Mouse (Mus musculus) heart, embryonic 15.5 days (tissue): ENCODE measurements around the gene Slc22a23. TPM values are rescaled to one million over a fixed set of nuclear protein-coding genes. Genes with fewer than 3 reads are reported as not detected.

ENCODE experiments used
- ATAC-seq: fragments of 200-750 bp; cut with Nextera tagmentation; replicated peaks from 2 replicates; pipeline ENCODE4 v1.8.0; 2017; ENCODE audit warnings: low read depth, moderate TSS enrichment; ENCODE audit not compliant: insufficient number of reproducible peaks, insufficient read depth, low FRiP score
- H3K27ac ChIP-seq: fragments of 300-500 bp; sonication (generic); 2 replicates; pipeline ENCODE4 v1.5.1; 2015; ENCODE audit warnings: mild to moderate bottlenecking, inconsistent platforms
- H3K27me3 ChIP-seq: fragments of 300-500 bp; sonication (generic); 2 replicates; pipeline ENCODE4 v1.6.1; 2015; ENCODE audit warnings: inconsistent platforms
- H3K36me3 ChIP-seq: fragments of 300-500 bp; sonication (generic); 2 replicates; pipeline ENCODE4 v1.6.1; 2015; ENCODE audit warnings: mild to moderate bottlenecking, inconsistent platforms
- H3K4me1 ChIP-seq: fragments of 300-500 bp; sonication (generic); replicated peaks from 2 replicates; pipeline ENCODE4 v1.6.1; 2015; ENCODE audit warnings: inconsistent platforms
- H3K4me2 ChIP-seq: fragments of 300-500 bp; sonication (generic); 2 replicates; pipeline ENCODE4 v1.6.1; 2015; ENCODE audit warnings: inconsistent platforms, mild to moderate bottlenecking, moderate library complexity
- H3K4me3 ChIP-seq: fragments of 300-500 bp; sonication (generic); 2 replicates; pipeline ENCODE4 v1.5.1; 2015; ENCODE audit warnings: mild to moderate bottlenecking, inconsistent platforms
- H3K9ac ChIP-seq: fragments of 300-500 bp; sonication (generic); 2 replicates; pipeline ENCODE4 v1.6.1; 2015; ENCODE audit warnings: mild to moderate bottlenecking, inconsistent platforms
- H3K9me3 ChIP-seq: fragments of 300-500 bp; sonication (generic); replicated peaks from 2 replicates; pipeline ENCODE4 v1.6.1; 2016; ENCODE audit warnings: inconsistent platforms
- WGBS: fragments of 180-500 bp; shearing (Covaris S2); methylation state at CpG from one replicate; pipeline ENCODE4 v1.1.7; 2015; ENCODE audit warnings: mixed read lengths; 5-methylcytosine and 5-hydroxymethylcytosine counted together
- polyA plus RNA-seq: library from polyadenylated mRNA; unstranded; fragments of >200 nt; fragmentation: Nextera tagmentation; extraction: Ambion mirVana; gene quantifications from 2 replicates; pipeline ENCODE4 v1.2.1, GENCODE M21; 2015

Slc22a23 gene
- polyA plus RNA-seq, 1 experiment from 2014 or later: 2.5 TPM

GRCm38 (mm10) chr13:34245216-34245615 is 99.8 kb downstream of the Slc22a23 start:
- Histone ChIP-seq H3K27ac (no peak overlapping the region), H3K27me3 (no peaks in the 10 kb centered on the region), H3K36me3 (no peaks in the 10 kb centered on the region), H3K4me1 (peaks cover 14% of the 10 kb centered on the region), H3K4me2 (no peak overlapping the region), H3K4me3 (no peak overlapping the region), H3K9me3 (no peaks in the 10 kb centered on the region), H3K9ac (no peak overlapping the region)
- ATAC-seq: no peak
- WGBS: 67% methylated on average over 6 of the region's 6 CpGs

DNA sequence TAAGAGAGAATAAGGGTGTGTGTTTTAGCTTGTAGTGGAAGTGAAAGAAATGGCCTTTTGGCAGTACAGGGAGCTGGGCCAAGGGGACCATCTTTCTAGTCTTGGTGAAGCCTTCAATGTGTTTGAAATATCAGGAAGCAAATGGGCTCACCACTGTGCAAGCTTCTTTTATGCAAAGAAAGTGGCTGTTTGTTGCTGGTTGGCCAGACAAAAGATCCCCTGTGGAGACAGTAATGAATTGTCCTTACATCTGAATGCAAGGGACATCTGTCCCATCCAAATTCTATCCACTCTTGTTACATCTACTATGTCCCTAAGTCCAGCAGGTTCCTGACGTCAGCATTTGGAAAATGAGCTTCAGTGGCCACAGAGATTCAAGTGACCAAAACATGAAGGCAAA is 100.8 kb downstream of the Slc22a23 start:
- Histone ChIP-seq H3K4me3 (no peak overlapping the region), H3K4me1 (peaks cover 14% of the 10 kb centered on the region), H3K4me2 (no peak overlapping the region), H3K27me3 (no peaks in the 10 kb centered on the region), H3K36me3 (no peaks in the 10 kb centered on the region), H3K9me3 (no peaks in the 10 kb centered on the region), H3K27ac (no peak overlapping the region), H3K9ac (no peak overlapping the region)
- ATAC-seq: no peak
- 68% methylated on average over 1 of the region's 1 CpGs for whole genome bisulfite sequencing

GRCm38 (mm10) chr13:34242211-34242610 is 102.8 kb downstream of the Slc22a23 start:
- 45% methylated on average over 3 of the region's 3 CpGs for WGBS
- Histone ChIP-seq H3K27me3 (no peaks in the 10 kb centered on the region), H3K4me2 (no peak overlapping the region), H3K27ac (no peak overlapping the region), H3K9ac (no peak overlapping the region), H3K4me3 (no peak overlapping the region), H3K9me3 (no peaks in the 10 kb centered on the region), H3K36me3 (no peaks in the 10 kb centered on the region), H3K4me1 (peaks cover 12% of the 10 kb centered on the region; the same call in 1 of the 2 replicates)
- no peak for ATAC-seq

- H3K9ac ChIP-seq: no peak overlapping the region
- H3K27ac ChIP-seq: no peak overlapping the region
- no peak for ATAC-seq
- peaks cover 12% of the 10 kb centered on the region; the same call in 1 of the 2 replicates for H3K4me1 ChIP-seq
- no peaks in the 10 kb centered on the region for H3K9me3 ChIP-seq
- no peaks in the 10 kb centered on the region for H3K36me3 ChIP-seq
- no peak overlapping the region for H3K4me2 ChIP-seq
- WGBS: 86% methylated on average over 3 of the region's 3 CpGs
- no peaks in the 10 kb centered on the region for H3K27me3 ChIP-seq
- H3K4me3 ChIP-seq: no peak overlapping the region
These were observed 104.9 kb downstream of the Slc22a23 start for GRCm38 (mm10) chr13:34240087-34240428.

DNA sequence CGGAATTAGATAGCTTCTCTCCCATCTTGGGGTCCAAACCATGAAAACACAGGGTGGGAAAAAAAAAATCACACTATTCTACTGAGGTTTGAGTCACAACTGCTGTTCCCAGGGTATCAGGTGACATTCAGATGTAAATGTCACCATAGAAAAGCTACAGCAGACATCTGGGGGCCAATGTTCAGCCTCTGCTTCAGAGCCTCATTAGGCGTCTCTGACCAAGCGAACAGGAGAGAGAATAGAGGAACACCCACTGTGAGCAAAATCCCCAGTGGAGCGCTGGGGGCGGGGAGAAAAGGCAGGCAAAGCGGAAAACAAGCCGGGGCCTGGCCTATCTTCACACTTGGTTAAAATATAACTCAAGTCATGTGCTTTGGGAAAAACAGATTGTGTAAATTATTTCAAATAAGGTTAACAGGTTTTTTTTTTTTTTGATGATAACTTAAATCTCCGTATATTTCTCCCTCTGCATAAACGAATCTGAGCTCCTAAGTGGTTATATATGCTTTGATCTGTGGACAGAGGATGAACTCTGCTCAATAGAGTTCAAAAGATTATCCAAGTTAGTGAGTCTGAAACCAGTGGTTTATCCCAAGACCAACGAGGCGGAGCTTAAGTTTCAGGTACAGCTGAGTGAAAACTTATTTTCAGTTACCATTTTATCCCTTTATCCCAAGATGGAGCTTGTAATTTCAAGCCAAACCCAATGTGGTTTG is 105.5 kb downstream of the Slc22a23 start:
- H3K9ac ChIP-seq: no peak overlapping the region
- H3K36me3 ChIP-seq: no peaks in the 10 kb centered on the region
- no peak overlapping the region for H3K27ac ChIP-seq
- H3K9me3 ChIP-seq: no peaks in the 10 kb centered on the region
- WGBS: 54% methylated on average over 11 of the region's 11 CpGs
- H3K27me3 ChIP-seq: no peaks in the 10 kb centered on the region
- ATAC-seq: no peak
- no peak overlapping the region for H3K4me3 ChIP-seq
- no peak overlapping the region for H3K4me2 ChIP-seq
- peaks cover 12% of the 10 kb centered on the region; the same call in 1 of the 2 replicates for H3K4me1 ChIP-seq

DNA sequence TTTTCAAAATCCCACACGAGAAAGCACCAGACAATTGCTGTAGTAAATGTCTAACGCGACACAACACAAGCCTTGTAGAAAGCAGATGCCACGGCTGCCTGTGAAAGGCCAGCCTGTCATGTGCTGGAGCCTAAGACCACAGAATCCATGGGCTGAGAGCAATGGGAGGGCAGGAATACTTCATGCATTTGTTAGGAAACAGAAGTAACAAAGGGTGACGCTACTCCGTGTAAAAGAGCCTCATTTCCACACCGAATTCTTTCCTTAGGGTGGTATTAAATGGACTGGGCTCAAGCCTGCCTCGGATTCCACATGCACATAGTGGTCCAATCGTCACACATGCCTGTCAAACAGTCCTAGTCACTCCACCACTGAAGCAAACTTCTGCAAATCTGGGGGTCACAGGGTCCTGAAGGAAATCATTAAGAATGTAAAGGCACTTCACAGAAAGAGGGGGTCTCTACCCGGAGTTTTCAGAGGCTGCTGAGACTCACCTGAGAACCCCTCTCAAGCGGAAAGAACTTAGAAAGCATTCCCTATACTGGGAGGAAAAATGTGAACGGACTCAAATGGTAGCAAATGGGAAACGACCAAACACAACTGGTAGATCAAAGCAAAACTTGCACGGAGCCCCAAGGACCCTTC is 106.2 kb downstream of the Slc22a23 start:
- no peak overlapping the region for H3K4me3 ChIP-seq
- no peaks in the 10 kb centered on the region for H3K27me3 ChIP-seq
- H3K4me2 ChIP-seq: no peak overlapping the region
- 31% methylated on average over 14 of the region's 14 CpGs for WGBS
- no peak overlapping the region for H3K9ac ChIP-seq
- no peaks in the 10 kb centered on the region for H3K9me3 ChIP-seq
- H3K27ac ChIP-seq: no peak overlapping the region; the same call in 1 of the 2 replicates
- no peak for ATAC-seq
- H3K36me3 ChIP-seq: no peaks in the 10 kb centered on the region
- H3K4me1 ChIP-seq: peaks cover 12% of the 10 kb centered on the region; the same call in 1 of the 2 replicates

DNA sequence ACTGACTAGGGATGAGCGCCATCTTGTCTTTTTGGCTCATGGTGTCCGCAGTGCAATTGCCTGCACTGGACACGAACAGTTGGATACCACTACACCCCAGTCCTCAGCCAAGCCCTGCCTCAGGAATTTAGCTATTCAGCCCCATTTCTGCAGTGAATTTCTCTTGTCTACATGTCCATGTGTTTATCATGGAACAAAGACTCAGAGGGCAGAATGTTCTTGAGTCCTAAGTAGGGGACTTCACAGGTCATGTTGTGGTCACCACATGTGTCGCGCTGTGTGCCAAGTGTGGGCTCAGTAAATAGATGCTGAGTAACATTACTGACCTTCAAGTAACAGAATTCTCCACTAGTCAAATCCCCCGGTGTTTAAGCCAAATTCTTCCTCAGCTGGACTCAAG is 109.9 kb downstream of the Slc22a23 start:
- Histone ChIP-seq H3K9ac (no peak overlapping the region), H3K4me3 (no peak overlapping the region), H3K27me3 (no peaks in the 10 kb centered on the region), H3K4me1 (peaks cover 12% of the 10 kb centered on the region; the same call in 1 of the 2 replicates), H3K9me3 (no peaks in the 10 kb centered on the region), H3K4me2 (no peak overlapping the region), H3K27ac (no peak overlapping the region), H3K36me3 (no peaks in the 10 kb centered on the region)
- ATAC-seq: no peak
- WGBS: 94% methylated on average over 6 of the region's 6 CpGs

- H3K36me3 ChIP-seq: no peaks in the 10 kb centered on the region
- ATAC-seq: no peak
- no peaks in the 10 kb centered on the region for H3K27me3 ChIP-seq
- WGBS: 77% methylated on average over 5 of the region's 5 CpGs
- no peak overlapping the region for H3K4me3 ChIP-seq
- no peak overlapping the region for H3K4me2 ChIP-seq
- H3K27ac ChIP-seq: no peak overlapping the region
- H3K9me3 ChIP-seq: no peaks in the 10 kb centered on the region
- peaks cover 12% of the 10 kb centered on the region; the same call in 1 of the 2 replicates for H3K4me1 ChIP-seq
- H3K9ac ChIP-seq: no peak overlapping the region
These were observed 110.5 kb downstream of the Slc22a23 start for GRCm38 (mm10) chr13:34234439-34234838.

GRCm38 (mm10) chr13:34232992-34233391 is 112.0 kb downstream of the Slc22a23 start:
- ATAC-seq: no peak
- no peaks in the 10 kb centered on the region for H3K27me3 ChIP-seq
- H3K9me3 ChIP-seq: no peaks in the 10 kb centered on the region
- H3K4me2 ChIP-seq: no peak overlapping the region
- H3K9ac ChIP-seq: no peak overlapping the region
- 62% methylated on average over 6 of the region's 6 CpGs for WGBS
- no peak overlapping the region for H3K27ac ChIP-seq
- no peaks in the 10 kb centered on the region for H3K36me3 ChIP-seq
- H3K4me1 ChIP-seq: 0 out of 2 replicates have a peak, but pooled peaks cover 1% of the 10 kb centered on the region
- H3K4me3 ChIP-seq: no peak overlapping the region

GRCm38 (mm10) chr13:34228905-34229304 is 116.1 kb downstream of the Slc22a23 start:
- H3K4me2 ChIP-seq: no peak overlapping the region
- H3K4me1 ChIP-seq: peaks cover 3% of the 10 kb centered on the region; the same call in 1 of the 2 replicates
- no peak for ATAC-seq
- no peak overlapping the region for H3K27ac ChIP-seq
- H3K9me3 ChIP-seq: no peaks in the 10 kb centered on the region
- no peaks in the 10 kb centered on the region for H3K36me3 ChIP-seq
- no peak overlapping the region for H3K9ac ChIP-seq
- 64% methylated on average over 4 of the region's 4 CpGs for WGBS
- H3K4me3 ChIP-seq: no peak overlapping the region
- H3K27me3 ChIP-seq: no peaks in the 10 kb centered on the region

GRCm38 (mm10) chr13:34227720-34228661 is 117.0 kb downstream of the Slc22a23 start:
- Histone ChIP-seq H3K4me1 (peaks cover 11% of the 10 kb centered on the region), H3K27ac (no peak overlapping the region), H3K4me2 (no peak overlapping the region), H3K9ac (no peak overlapping the region), H3K27me3 (no peaks in the 10 kb centered on the region), H3K9me3 (no peaks in the 10 kb centered on the region), H3K4me3 (no peak overlapping the region), H3K36me3 (no peaks in the 10 kb centered on the region)
- no peak for ATAC-seq
- WGBS: 42% methylated on average over 12 of the region's 12 CpGs
